Mouse (Mus musculus): Measurements from ENCODE around the gene Tac2. TPM values are rescaled to one million over a fixed set of nuclear protein-coding genes. Genes with fewer than 3 reads are reported as not detected.

Gene Tac2
- polyA plus RNA-seq, 1 experiment from 2014 or later, result 1.8 TPM

- peak; percentile 24; the same call in 1 of the 2 replicates for ATAC-seq (ENCODE audit: insufficient number of reproducible peaks, insufficient read depth, low FRiP score, low TSS enrichment, low read depth)
- Histone ChIP-seq H3K4me3 (replicated peaks) (peak overlapping the region; percentile 99), H3K9me3 (peaks cover 3% of the 10 kb centered on the region; the same call in 1 of the 2 replicates), H3K36me3 (peaks cover 35% of the 10 kb centered on the region), H3K4me1 (replicated peaks) (peaks cover 13% of the 10 kb centered on the region), H3K27ac (peak overlapping the region; percentile 91), H3K27me3 (no peaks in the 10 kb centered on the region), H3K9ac (replicated peaks) (peak overlapping the region; percentile 99), H3K4me2 (peak overlapping the region; percentile 82)
- under 1% methylated on average over 45 of the region's 55 CpGs for WGBS
These were observed 15.4 kb downstream of the Tac2 start for GRCm38 (mm10) chr10:127739661-127740161.

DNA sequence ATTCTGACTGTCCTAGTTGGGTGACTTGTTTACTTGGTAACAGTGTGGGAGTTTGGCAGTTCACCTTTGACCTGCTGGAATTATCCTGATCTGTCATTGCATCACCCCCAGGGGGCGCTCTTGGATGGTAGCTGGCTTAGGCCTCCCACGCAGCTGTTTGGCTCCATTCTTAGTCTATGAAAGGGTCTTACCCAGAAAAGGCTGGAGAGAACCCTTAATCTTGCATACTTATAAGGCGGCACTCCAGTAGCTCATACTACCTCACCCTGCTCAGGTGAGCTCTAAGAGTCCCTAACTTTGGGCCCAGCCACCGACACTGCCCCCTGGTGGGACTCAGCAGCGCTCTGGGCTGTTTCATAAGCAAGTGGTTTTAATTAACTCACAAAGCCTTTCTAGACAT, 20.4 kb downstream of the Tac2 start:
- Histone ChIP-seq H3K4me2 (no peak overlapping the region), H3K9ac (replicated peaks) (no peak overlapping the region), H3K4me3 (replicated peaks) (no peak overlapping the region), H3K36me3 (peaks cover 75% of the 10 kb centered on the region), H3K9me3 (no peaks in the 10 kb centered on the region), H3K27ac (no peak overlapping the region), H3K4me1 (replicated peaks) (peaks cover 21% of the 10 kb centered on the region), H3K27me3 (no peaks in the 10 kb centered on the region; the same call in 1 of the 2 replicates)
- no peak for ATAC-seq (ENCODE audit: insufficient number of reproducible peaks, insufficient read depth, low FRiP score, low TSS enrichment, low read depth)
- 59% methylated on average over 5 of the region's 5 CpGs for WGBS

GRCm38 (mm10) chr10:127745886-127746285, 21.6 kb downstream of the Tac2 start:
- Histone ChIP-seq H3K36me3 (peaks cover 79% of the 10 kb centered on the region), H3K27ac (no peak overlapping the region)
- ATAC-seq (ENCODE audit: insufficient number of reproducible peaks, insufficient read depth, low FRiP score, low TSS enrichment, low read depth), result no peak

GRCm38 (mm10) chr10:127747254-127747653, 23.0 kb downstream of the Tac2 start:
- 94% methylated on average over 8 of the region's 8 CpGs for WGBS
- Histone ChIP-seq H3K36me3 (peaks cover 68% of the 10 kb centered on the region), H3K9me3 (no peaks in the 10 kb centered on the region), H3K4me3 (replicated peaks) (no peak overlapping the region), H3K4me2 (no peak overlapping the region), H3K27me3 (peaks cover 3% of the 10 kb centered on the region; the same call in 1 of the 2 replicates), H3K27ac (no peak overlapping the region), H3K9ac (replicated peaks) (no peak overlapping the region), H3K4me1 (replicated peaks) (peaks cover 10% of the 10 kb centered on the region)
- no peak for ATAC-seq (ENCODE audit: insufficient number of reproducible peaks, insufficient read depth, low FRiP score, low TSS enrichment, low read depth)

More at GRCm38 (mm10) chr10:127745886-127746285, 21.6 kb downstream of the Tac2 start:
- WGBS, result 77% methylated on average over 5 of the region's 5 CpGs
- H3K27me3 ChIP-seq, result peaks cover 3% of the 10 kb centered on the region; the same call in 1 of the 2 replicates
- H3K4me3 ChIP-seq (replicated peaks), result no peak overlapping the region
- H3K9ac ChIP-seq (replicated peaks), result no peak overlapping the region
- H3K9me3 ChIP-seq, result no peaks in the 10 kb centered on the region
- no peak overlapping the region for H3K4me2 ChIP-seq
- H3K4me1 ChIP-seq (replicated peaks), result peaks cover 12% of the 10 kb centered on the region

DNA sequence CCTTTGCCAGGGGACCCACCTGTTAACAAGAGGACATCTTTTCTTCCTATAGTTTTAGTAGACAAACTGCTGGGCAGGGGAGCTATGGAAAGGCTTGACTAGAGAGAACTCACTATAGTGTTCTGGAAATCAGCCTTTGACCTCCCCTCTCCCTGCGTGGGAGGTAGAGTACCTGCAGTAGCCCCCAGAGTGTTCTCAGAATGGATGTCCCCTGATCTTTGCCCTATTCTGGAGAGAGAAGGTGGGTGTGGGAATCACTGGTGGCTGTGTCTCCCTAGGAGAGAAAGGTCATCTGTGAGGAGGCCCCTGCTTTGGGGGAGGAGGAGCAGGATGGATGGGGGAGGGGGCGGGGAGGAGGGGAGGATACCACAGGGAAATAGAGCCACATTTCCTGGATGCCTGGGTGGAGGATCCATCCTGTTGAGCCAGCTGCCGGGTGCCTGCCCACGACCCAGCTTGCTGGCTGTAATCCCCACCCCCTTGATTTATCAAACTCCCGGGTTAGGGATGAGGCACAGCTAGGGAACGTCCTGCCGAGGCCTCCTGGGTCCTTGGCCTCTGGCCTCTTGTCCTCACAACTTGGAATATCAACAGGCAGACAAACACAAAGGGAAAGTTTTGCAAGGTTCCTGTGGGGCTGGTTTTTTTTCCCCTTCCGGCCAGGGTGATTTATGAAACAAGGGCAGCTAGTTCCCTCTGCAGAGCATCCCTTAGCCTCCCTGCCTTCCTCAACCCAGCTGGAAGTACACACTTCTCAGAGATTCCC, 24.8 kb downstream of the Tac2 start:
- H3K36me3 ChIP-seq, result peaks cover 50% of the 10 kb centered on the region
- no peak overlapping the region for H3K4me3 ChIP-seq (replicated peaks)
- H3K9ac ChIP-seq (replicated peaks), result no peak overlapping the region
- no peak overlapping the region for H3K27ac ChIP-seq
- H3K9me3 ChIP-seq, result no peaks in the 10 kb centered on the region
- ATAC-seq (ENCODE audit: insufficient number of reproducible peaks, insufficient read depth, low FRiP score, low TSS enrichment, low read depth), result no peak
- H3K4me2 ChIP-seq, result peak overlapping the region; percentile 46; the same call in 1 of the 2 replicates
- peaks cover 10% of the 10 kb centered on the region for H3K4me1 ChIP-seq (replicated peaks)
- 13% methylated on average over 8 of the region's 8 CpGs for WGBS
- peaks cover 3% of the 10 kb centered on the region; the same call in 1 of the 2 replicates for H3K27me3 ChIP-seq

GRCm38 (mm10) chr10:127750136-127750777, 26.0 kb downstream of the Tac2 start:
- H3K4me3 ChIP-seq (replicated peaks), result 0 out of 2 replicates have a peak overlapping the region, but pooled peaks have one; percentile 17
- peak overlapping the region; percentile 46 for H3K4me2 ChIP-seq
- no peak overlapping the region for H3K27ac ChIP-seq
- peaks cover 3% of the 10 kb centered on the region; the same call in 1 of the 2 replicates for H3K27me3 ChIP-seq
- peaks cover 10% of the 10 kb centered on the region for H3K4me1 ChIP-seq (replicated peaks)
- no peak overlapping the region for H3K9ac ChIP-seq (replicated peaks)
- no peak for ATAC-seq (ENCODE audit: insufficient number of reproducible peaks, insufficient read depth, low FRiP score, low TSS enrichment, low read depth)
- peaks cover 38% of the 10 kb centered on the region for H3K36me3 ChIP-seq
- WGBS, result 47% methylated on average over 24 of the region's 24 CpGs
- H3K9me3 ChIP-seq, result no peaks in the 10 kb centered on the region

DNA sequence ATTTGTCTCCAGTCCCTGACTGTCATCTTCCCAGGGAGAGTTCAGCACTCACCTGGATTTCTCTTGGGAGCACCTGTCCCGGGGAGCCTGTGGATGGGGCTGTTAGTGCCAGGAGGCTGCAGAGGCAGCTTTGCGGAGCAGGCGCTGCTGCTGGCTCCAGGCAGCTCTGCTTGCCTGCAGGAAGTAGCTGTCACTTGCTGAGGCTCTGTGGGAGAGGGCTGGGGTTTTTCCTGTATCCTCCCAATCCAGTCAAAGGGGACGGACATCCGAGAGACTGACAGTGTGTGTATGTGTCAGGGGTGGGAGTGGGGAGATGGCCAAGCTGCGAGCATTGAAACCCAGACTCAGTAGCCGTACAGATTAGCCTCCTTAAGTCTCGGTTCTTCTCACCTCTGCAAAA, 27.3 kb downstream of the Tac2 start, which contains the start of gene Gpr182:
Gene Gpr182, minus strand, starts transcription at position 185 of the 400 bp plus-strand sequence.
- Histone ChIP-seq H3K4me3 (replicated peaks) (no peak within 1 kb of the TSS), H3K9me3 (no peaks in the 10 kb centered on the region), H3K36me3 (peaks cover 25% of the 10 kb centered on the region), H3K27ac (no peak within 1 kb of the TSS), H3K4me1 (replicated peaks) (peaks cover 10% of the 10 kb centered on the region), H3K4me2 (peak within 1 kb of the TSS; percentile 46; the same call in 1 of the 2 replicates), H3K9ac (replicated peaks) (no peak within 1 kb of the TSS), H3K27me3 (peaks cover 3% of the 10 kb centered on the region; the same call in 1 of the 2 replicates)
- 48% methylated on average over 8 of the region's 8 CpGs for WGBS
- ATAC-seq (ENCODE audit: insufficient number of reproducible peaks, insufficient read depth, low FRiP score, low TSS enrichment, low read depth), result no peak

DNA sequence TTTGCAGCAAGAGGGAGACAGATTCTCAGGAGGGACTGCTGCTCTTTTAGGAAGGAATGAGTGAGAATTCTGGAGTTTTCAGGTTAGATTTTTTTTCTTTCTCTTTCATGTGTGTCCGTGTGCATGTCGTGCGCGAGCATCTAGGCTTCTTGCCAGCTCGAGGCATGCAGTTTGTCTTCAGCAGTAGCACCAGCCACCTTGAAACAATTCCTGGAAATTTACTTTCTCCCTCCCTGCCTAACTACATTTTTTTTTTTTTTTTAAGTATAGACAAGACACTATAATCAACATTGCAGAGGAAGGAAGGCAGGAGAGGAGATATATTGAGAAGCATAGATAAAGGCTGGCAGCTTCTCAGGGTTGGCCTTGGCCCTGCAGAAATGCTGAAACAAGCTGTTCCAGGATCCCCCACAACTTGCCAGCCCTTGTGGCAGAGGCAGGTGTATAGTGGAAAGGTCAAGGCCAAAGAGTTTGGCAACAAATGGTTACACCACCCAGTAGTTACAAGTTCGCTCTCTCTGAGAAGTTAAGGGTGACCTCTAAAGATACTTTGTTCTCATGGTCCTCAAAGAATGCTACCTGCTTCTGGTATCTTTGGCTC, 30.4 kb downstream of the Tac2 start:
- Histone ChIP-seq H3K36me3 (0 out of 2 replicates have a peak, but pooled peaks cover 4% of the 10 kb centered on the region), H3K9me3 (no peaks in the 10 kb centered on the region), H3K4me2 (no peak overlapping the region), H3K27ac (no peak overlapping the region), H3K4me1 (replicated peaks) (no peaks in the 10 kb centered on the region; the same call in 1 of the 2 replicates), H3K4me3 (replicated peaks) (no peak overlapping the region), H3K27me3 (0 out of 2 replicates have a peak, but pooled peaks cover 3% of the 10 kb centered on the region), H3K9ac (replicated peaks) (no peak overlapping the region)
- ATAC-seq (ENCODE audit: insufficient number of reproducible peaks, insufficient read depth, low FRiP score, low TSS enrichment, low read depth), result no peak
- WGBS, result 80% methylated on average over 6 of the region's 6 CpGs

DNA sequence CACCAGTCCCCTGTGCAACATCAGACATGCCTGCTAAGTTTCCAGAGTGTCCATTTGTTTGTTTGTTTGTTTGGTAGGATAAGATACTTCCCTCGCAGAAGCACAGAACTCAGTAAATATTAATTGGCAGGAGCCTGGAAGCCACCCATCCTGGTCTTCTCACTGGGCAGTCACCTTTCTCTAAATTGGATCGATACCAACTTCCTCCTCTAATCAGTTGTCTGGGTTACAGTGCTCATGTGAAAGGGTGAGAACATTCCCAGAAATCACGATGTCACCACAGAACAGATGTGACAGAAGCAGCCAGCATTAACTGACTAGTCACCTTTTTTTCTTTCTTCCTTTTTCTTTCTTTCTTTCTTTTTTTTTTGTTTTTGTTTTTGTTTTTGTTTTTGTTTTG, 31.0 kb downstream of the Tac2 start:
- Histone ChIP-seq H3K27ac (no peak overlapping the region), H3K9ac (replicated peaks) (no peak overlapping the region), H3K36me3 (0 out of 2 replicates have a peak, but pooled peaks cover 2% of the 10 kb centered on the region), H3K27me3 (0 out of 2 replicates have a peak, but pooled peaks cover under 1% of the 10 kb centered on the region), H3K9me3 (no peaks in the 10 kb centered on the region), H3K4me2 (no peak overlapping the region), H3K4me1 (replicated peaks) (no peaks in the 10 kb centered on the region; the same call in 1 of the 2 replicates), H3K4me3 (replicated peaks) (no peak overlapping the region)
- no peak for ATAC-seq (ENCODE audit: insufficient number of reproducible peaks, insufficient read depth, low FRiP score, low TSS enrichment, low read depth)
- 74% methylated on average over 3 of the region's 3 CpGs for WGBS

DNA sequence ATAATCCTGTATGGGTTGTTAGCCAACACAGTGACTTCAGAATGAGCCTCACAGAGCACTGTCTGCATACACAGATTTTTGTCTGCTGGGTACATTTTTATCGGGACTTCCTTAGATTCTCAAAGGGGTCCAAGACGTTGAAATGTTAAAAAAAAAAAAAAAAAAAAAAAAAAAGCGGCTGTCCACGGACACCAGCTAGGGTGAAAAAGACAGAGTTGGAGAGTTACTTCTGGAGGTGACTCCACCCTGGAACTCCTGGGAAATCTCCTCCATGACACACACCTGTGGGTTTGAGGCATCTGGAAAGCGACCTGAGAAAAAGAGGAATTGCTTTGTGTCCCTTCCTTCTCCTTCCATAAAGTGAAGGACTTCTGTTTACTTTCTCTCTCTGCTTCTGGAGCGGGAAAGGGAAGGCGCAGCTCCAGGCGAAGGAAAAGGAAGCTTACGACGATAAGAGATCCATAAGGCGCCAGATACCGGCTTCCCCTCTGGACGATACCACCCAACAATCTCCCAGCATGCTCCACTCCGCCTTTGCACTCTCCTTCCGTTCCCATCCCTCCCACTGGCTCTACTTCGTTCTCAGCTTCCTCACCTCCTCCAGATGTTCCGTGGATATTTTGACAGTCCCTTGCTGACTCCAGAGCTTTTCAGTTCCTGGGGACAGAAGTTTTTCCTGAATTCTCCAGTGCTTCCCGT, 31.6 kb downstream of the Tac2 start:
- Histone ChIP-seq H3K4me3 (replicated peaks) (no peak overlapping the region), H3K9me3 (no peaks in the 10 kb centered on the region), H3K9ac (replicated peaks) (no peak overlapping the region), H3K4me1 (replicated peaks) (no peaks in the 10 kb centered on the region; the same call in 1 of the 2 replicates), H3K36me3 (no peaks in the 10 kb centered on the region), H3K4me2 (peak overlapping the region; percentile 33), H3K27me3 (no peaks in the 10 kb centered on the region), H3K27ac (no peak overlapping the region)
- WGBS, result 42% methylated on average over 17 of the region's 18 CpGs
- no peak for ATAC-seq (ENCODE audit: insufficient number of reproducible peaks, insufficient read depth, low FRiP score, low TSS enrichment, low read depth)
